Mouse (Mus musculus): Measurements from ENCODE around the gene Qsox2. TPM values are rescaled to one million over a fixed set of nuclear protein-coding genes. Genes with fewer than 3 reads are reported as not detected.

Gene Qsox2
- total RNA-seq, 1 experiment from 2014 or later: 5.4 TPM

- ATAC-seq (replicated peaks; ENCODE audit: low read depth, poor library complexity, severe bottlenecking): no peak
Measured at GRCm38 (mm10) chr2:26172166-26172565, 65.2 kb downstream of the Qsox2 start.

DNA sequence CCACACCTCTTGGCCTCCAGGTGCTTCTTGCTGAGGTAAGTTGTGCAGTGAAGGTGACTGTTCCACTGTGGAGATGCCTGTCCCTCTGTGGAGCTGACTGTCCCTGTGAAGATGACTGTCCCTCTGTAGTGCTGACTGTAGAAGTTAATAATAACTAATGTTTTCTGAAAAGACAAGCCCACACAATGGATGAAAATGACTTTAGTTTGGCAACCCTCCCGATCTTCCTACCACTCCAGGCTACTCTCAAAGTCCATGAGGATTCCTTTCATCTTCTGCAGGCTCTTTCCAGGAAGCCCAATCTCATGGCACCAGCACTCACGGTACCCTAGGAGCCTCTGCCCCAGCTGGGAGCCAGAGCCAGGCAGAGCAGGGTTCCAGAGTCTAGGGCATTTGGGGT, 66.9 kb downstream of the Qsox2 start:
- ATAC-seq (replicated peaks; ENCODE audit: low read depth, poor library complexity, severe bottlenecking): no peak

DNA sequence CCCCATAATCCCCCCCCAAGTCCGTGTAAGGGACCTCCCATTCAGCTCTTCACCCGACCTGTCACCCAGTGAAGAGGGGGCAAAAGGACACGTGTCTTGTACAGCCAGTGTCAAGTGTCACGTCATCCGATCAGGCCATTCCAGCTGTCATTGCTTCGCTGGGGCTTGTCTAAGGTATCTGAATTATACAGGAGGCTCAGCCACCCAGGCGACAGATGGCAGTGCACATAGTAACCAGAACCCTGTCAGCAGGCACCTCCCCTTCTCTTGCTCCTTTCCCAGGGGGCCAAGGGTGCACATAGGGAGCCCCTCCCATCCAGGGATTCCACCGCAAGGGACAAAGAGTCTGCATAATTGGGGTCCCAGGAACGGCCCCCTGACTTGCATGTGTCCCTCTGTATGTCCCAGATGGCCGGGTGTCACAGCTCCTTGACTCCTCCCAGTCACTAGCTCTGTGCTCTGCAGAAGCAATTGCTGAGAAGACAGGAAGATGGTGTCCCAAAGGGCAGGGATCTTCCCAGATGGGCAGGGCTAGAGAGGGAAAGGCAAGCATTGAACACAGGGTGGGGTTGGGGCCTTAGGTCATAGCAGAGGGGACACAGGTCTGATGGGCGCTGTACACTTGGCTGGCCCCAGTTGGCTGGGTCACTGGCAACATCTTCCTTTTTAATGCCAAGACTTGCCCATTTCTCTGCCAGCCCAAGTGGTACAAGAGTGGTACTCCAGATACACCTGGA, 68.3 kb downstream of the Qsox2 start:
- ATAC-seq (replicated peaks; ENCODE audit: low read depth, poor library complexity, severe bottlenecking): no peak

DNA sequence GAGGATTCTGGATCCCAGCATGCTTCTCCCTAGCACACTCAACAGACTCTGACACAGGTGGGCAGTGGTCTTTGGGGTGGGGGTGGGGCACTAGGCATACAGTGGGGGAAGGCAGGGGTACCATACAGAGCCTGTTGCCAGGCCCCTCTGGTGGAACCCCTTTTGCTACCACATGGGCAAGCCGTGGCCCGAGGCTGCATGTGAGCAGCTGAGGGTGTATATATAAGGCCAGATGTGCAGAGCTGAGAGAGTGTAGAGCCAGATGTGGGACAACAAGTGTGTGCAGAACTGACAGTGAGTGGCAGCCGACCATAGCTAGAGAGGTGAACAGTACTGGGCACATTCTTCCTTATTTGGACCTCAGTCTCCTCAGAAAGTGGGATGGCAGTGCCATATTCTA, 70.4 kb downstream of the Qsox2 start:
- no peak for ATAC-seq (replicated peaks; ENCODE audit: low read depth, poor library complexity, severe bottlenecking)

Other genes starting within 250 kb of the Qsox2 start
- gene Ubac1, start 215.8 kb downstream of the Qsox2 start, total RNA-seq (2017): 69.9 and 79.7 TPM in 2 replicates
- gene Nacc2, start 114.3 kb downstream of the Qsox2 start, total RNA-seq (2017): 0.87 and 4.1 TPM in 2 replicates
- gene Lhx3, start 29.2 kb downstream of the Qsox2 start, total RNA-seq (2017): not detected in 2 replicates
- not detected in 2 replicates for gene Ccdc187, start 57.0 kb upstream of the Qsox2 start, total RNA-seq (2017)
- gene Gpsm1, start 78.0 kb upstream of the Qsox2 start, total RNA-seq (2017): 14.4 and 23.8 TPM in 2 replicates
- gene Dnlz, start 114.6 kb upstream of the Qsox2 start, total RNA-seq (2017): 7.1 and 9.1 TPM in 2 replicates
- gene Card9, start 123.4 kb upstream of the Qsox2 start, total RNA-seq (2017): 41.9 and 46.4 TPM in 2 replicates
- gene Snapc4, start 143.1 kb upstream of the Qsox2 start, total RNA-seq (2017): 45.1 TPM in 2 replicates
- 32.6 and 33.2 TPM in 2 replicates for gene Entr1, start 151.8 kb upstream of the Qsox2 start, total RNA-seq (2017)
- 66.4 and 72.9 TPM in 2 replicates for gene Pmpca, start 151.8 kb upstream of the Qsox2 start, total RNA-seq (2017)
- 8.5 and 15.6 TPM in 2 replicates for gene Inpp5e, start 171.7 kb upstream of the Qsox2 start, total RNA-seq (2017)
- 20.1 and 44.2 TPM in 2 replicates for gene Sec16a, start 207.7 kb upstream of the Qsox2 start, total RNA-seq (2017)